Mouse (Mus musculus) megakaryocyte, embryonic 14.5 days (primary cell): ENCODE measurements around the gene Klhdc2.

Experiments used
- FLI1 ChIP-seq: IDR thresholded peaks from 2 replicates; pipeline ENCODE4 v1.6.1; 2012; ENCODE audit warnings: low read length, inconsistent platforms, mixed read lengths
- GATA1 ChIP-seq: IDR thresholded peaks from 3 replicates; pipeline ENCODE4 v1.6.1; 2012; ENCODE audit warnings: mixed read lengths, low read length, inconsistent platforms, borderline replicate concordance

- TF ChIP-seq FLI1, result no peak
- TF ChIP-seq GATA1, result no peak
Observed at GRCm38 (mm10) chr12:69257836-69258235, 38.6 kb upstream of the Klhdc2 start.
